In genomic region chr2:10575962-10576740, GRCm38 (mm10) we compare ENCODE assay signal across 16 mouse cellular contexts.
"Had no signal": no experiment of that assay in that cellular context is flagged by ENCODE, and none has a peak within 500 bp of the region (broad histone marks: within the 10 kb centered on the region; RNA-seq: fewer than 3 reads in every experiment).

No protein-coding gene starts in this region.

- ATAC-seq: intestine, embryonic 16.5 days had no signal

- H3K9me3 ChIP-seq: lung, embryonic 15.5 days; neural tube, embryonic 13.5 days; stomach, embryonic 15.5 days had no signal

- DNase-seq: kidney, adult 18-20 months; kidney, adult 9 months; kidney, postnatal 14 days; kidney, postnatal 4 days; lung, adult 18-20 months; lung, postnatal 10 days; lung, postnatal 36 days; midbrain, embryonic 14.5 days; retina, postnatal 1 day; right cerebral cortex, postnatal 25 days; spleen, adult 18-20 months; thymus, postnatal 25 days had no signal

- H3K4me3 ChIP-seq: lung, embryonic 15.5 days; neural tube, embryonic 13.5 days; stomach, embryonic 15.5 days had no signal

- H3K27me3 ChIP-seq: lung, embryonic 15.5 days; neural tube, embryonic 13.5 days; stomach, embryonic 15.5 days had no signal

- H3K4me1 ChIP-seq: lung, embryonic 15.5 days; neural tube, embryonic 13.5 days; stomach, embryonic 15.5 days had no signal

- H3K36me3 ChIP-seq: lung, embryonic 15.5 days; neural tube, embryonic 13.5 days; stomach, embryonic 15.5 days had no signal
